Mouse (Mus musculus) forebrain, embryonic 12.5 days (tissue): ENCODE data around the gene 1110059E24Rik. TPM values are rescaled to one million over a fixed set of nuclear protein-coding genes. Genes with fewer than 3 reads are reported as not detected.

Experiments used
- ATAC-seq: fragments of 200-750 bp; cut with Nextera tagmentation; 2 replicates; pipeline ENCODE4 v1.8.0; 2017; ENCODE audit warnings: moderate TSS enrichment; ENCODE audit not compliant: low FRiP score
- H3K27ac ChIP-seq: fragments of 300-500 bp; sonication (generic); 2 replicates; pipeline ENCODE4 v1.5.1; 2016; ENCODE audit warnings: mild to moderate bottlenecking
- H3K27me3 ChIP-seq: fragments of 300-500 bp; sonication (generic); 2 replicates; pipeline ENCODE4 v1.6.1; 2016; ENCODE audit warnings: mild to moderate bottlenecking
- H3K36me3 ChIP-seq: fragments of 300-500 bp; sonication (generic); replicated peaks from 2 replicates; pipeline ENCODE4 v1.6.1; 2016; ENCODE audit warnings: mild to moderate bottlenecking
- H3K4me1 ChIP-seq: fragments of 300-500 bp; sonication (generic); 2 replicates; pipeline ENCODE4 v1.6.1; 2016
- H3K4me2 ChIP-seq: fragments of 300-500 bp; sonication (generic); 2 replicates; pipeline ENCODE4 v1.6.1; 2016; ENCODE audit warnings: mild to moderate bottlenecking, moderate library complexity
- H3K4me3 ChIP-seq: fragments of 300-500 bp; sonication (generic); replicated peaks from 2 replicates; pipeline ENCODE4 v1.5.1; 2016; ENCODE audit warnings: mild to moderate bottlenecking
- H3K9ac ChIP-seq: fragments of 300-500 bp; sonication (generic); 2 replicates; pipeline ENCODE4 v1.6.1; 2016; ENCODE audit warnings: mild to moderate bottlenecking
- H3K9me3 ChIP-seq: fragments of 300-500 bp; sonication (generic); 2 replicates; pipeline ENCODE4 v1.6.1; 2016
- WGBS: fragments of 180-500 bp; shearing (Covaris S2); methylation state at CpG from one replicate; pipeline ENCODE4 v1.1.7; 2016; 5-methylcytosine and 5-hydroxymethylcytosine counted together
- polyA plus RNA-seq: library from polyadenylated mRNA; unstranded; fragments of >200 nt; fragmentation: Nextera tagmentation; extraction: Ambion mirVana; gene quantifications from 2 replicates; pipeline ENCODE4 v1.2.1, GENCODE M21; 2016

The 1110059E24Rik gene
- polyA plus RNA-seq, 1 experiment from 2014 or later, result 59.4 TPM

DNA sequence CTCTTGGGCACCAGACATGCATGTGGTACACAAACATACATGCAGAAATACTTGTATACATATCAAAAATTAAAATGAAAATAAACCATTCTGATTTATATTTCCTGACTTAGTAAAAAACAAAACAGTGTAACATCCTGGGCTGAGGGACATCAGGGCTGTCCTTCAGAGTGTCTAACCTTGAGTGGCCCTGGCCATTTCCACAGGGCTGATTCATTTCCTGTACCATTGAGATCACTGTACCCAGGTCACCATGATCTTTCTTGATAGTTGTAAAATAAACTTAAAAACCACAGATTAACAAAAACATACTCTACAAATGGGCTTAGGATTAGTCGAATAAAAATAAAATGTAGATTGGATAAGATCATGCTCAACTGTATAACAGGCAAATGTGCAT lies 66.2 kb downstream of the 1110059E24Rik start:
- Histone ChIP-seq H3K4me3 (no peak overlapping the region), H3K4me1 (no peaks in the 10 kb centered on the region), H3K27ac (no peak overlapping the region), H3K27me3 (no peaks in the 10 kb centered on the region), H3K4me2 (no peak overlapping the region), H3K9ac (no peak overlapping the region), H3K9me3 (no peaks in the 10 kb centered on the region), H3K36me3 (no peaks in the 10 kb centered on the region; the same call in 1 of the 2 replicates)
- no peak for ATAC-seq
- 92% methylated on average over 1 of the region's 1 CpGs for WGBS

DNA sequence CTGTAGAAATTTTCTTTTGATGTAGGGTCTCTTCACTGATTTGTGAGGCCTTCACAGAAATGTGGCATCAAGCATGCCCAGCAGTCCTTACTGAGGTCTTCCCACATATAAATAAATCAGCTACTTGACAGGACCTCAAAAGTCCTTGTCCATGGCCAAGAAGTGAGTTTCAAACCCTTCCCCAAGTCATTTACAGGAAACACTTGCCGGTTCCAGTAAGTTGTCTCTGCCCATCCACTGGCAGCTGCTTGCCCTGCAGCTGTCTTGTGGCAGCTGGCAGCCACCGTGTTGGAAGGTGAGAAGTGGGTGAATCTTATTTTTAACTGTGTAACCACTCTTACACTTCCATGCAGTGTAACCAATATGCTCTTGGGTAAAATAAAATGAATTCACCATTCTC lies 66.9 kb downstream of the 1110059E24Rik start:
- Histone ChIP-seq H3K9ac (no peak overlapping the region), H3K27me3 (no peaks in the 10 kb centered on the region), H3K27ac (no peak overlapping the region), H3K9me3 (no peaks in the 10 kb centered on the region), H3K4me1 (no peaks in the 10 kb centered on the region), H3K4me3 (no peak overlapping the region), H3K4me2 (no peak overlapping the region), H3K36me3 (no peaks in the 10 kb centered on the region)
- WGBS, result 81% methylated on average over 2 of the region's 2 CpGs
- ATAC-seq, result no peak

DNA sequence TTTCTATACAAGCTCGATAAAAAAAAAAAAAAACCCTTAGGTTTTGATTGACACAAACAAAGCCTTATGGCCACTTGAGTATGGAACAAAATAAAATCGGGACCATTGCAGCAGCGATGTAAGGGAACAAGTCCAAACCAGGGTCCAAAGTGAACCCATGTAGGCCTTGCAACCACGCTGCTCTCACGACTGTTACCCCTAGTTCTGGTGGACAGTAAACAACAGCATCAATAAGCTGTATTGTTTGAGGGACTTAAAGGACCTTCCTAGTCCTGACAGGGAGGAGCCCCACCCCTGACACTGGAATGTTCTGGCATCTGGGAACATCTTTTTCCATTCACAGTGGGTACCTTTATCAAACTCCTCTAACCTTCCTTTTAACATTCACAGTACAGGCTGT lies 68.8 kb downstream of the 1110059E24Rik start:
- no peaks in the 10 kb centered on the region for H3K9me3 ChIP-seq
- no peaks in the 10 kb centered on the region for H3K4me1 ChIP-seq
- H3K9ac ChIP-seq, result no peak overlapping the region
- H3K27ac ChIP-seq, result no peak overlapping the region
- H3K27me3 ChIP-seq, result no peaks in the 10 kb centered on the region
- no peak for ATAC-seq
- no peaks in the 10 kb centered on the region for H3K36me3 ChIP-seq
- 83% methylated on average over 5 of the region's 5 CpGs for WGBS
- no peak overlapping the region for H3K4me2 ChIP-seq
- no peak overlapping the region for H3K4me3 ChIP-seq

DNA sequence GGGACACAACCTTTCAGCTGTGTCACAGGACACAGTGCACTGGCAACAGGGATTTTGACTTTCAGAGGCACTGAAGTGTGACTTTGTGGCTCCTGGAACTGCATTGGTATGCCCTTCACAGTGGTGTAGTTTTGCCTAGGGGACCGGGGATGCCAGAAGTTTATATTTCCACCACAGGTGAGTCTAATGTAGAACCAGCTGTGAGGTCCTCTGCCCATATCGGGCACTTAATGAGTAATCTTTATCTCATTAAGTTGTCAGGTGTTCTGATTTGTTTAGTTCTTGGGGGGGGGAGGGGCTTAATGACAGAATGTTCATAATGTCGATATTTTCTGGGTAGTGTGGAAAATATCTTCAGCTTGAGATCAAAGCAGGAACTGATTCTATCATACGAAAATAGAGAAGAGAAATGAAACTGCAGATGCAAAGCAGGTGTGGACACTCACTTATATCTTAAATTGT lies 69.2 kb downstream of the 1110059E24Rik start:
- Histone ChIP-seq H3K9me3 (no peaks in the 10 kb centered on the region), H3K36me3 (no peaks in the 10 kb centered on the region), H3K9ac (no peak overlapping the region), H3K27ac (no peak overlapping the region), H3K4me2 (no peak overlapping the region), H3K4me1 (no peaks in the 10 kb centered on the region), H3K4me3 (no peak overlapping the region), H3K27me3 (no peaks in the 10 kb centered on the region)
- no peak for ATAC-seq
- WGBS, result 87% methylated on average over 4 of the region's 4 CpGs

DNA sequence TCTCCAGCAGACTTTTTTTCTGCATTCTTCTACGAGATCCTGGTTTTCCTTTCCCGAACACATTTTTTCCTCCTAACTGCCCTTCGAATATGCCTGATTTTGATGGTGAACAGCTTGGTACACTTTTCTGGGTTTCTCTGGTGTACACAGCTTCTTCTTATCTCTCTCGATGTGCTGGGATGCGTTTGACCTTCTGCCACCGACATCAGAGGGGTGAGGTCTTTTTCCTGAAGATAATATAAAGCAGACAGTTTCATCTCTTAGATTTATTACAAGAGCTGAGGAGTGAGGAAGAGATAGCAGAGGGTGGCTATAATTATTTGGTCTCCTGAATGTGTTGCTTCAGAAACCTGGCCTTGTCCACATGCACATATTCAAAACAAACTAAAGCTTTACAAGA lies 71.4 kb downstream of the 1110059E24Rik start:
- no peaks in the 10 kb centered on the region for H3K27me3 ChIP-seq
- H3K4me1 ChIP-seq, result no peaks in the 10 kb centered on the region
- ATAC-seq, result no peak
- no peak overlapping the region for H3K4me3 ChIP-seq
- no peak overlapping the region for H3K9ac ChIP-seq
- WGBS, result 89% methylated on average over 6 of the region's 6 CpGs
- no peaks in the 10 kb centered on the region for H3K9me3 ChIP-seq
- H3K36me3 ChIP-seq, result no peaks in the 10 kb centered on the region
- H3K27ac ChIP-seq, result no peak overlapping the region
- no peak overlapping the region for H3K4me2 ChIP-seq

DNA sequence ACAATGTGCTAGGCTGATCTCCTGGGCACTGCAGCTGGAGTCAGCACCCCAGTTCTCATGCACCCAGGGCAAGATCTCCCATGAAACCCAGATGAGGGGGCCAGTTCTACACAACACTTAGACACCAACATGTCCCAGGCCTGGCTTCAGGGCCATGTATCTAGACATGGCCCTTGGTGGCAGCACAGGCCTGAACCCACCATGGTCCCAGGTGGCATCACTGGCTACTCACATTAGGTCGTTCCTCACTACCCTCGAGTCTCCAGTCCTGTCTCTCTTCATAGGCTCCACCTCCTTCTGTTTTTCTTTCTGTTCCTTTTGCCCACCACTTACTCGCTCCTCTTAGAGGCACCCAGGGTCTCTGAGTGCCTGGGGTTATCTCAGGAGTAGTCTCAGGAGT lies 72.9 kb downstream of the 1110059E24Rik start:
- Histone ChIP-seq H3K4me2 (no peak overlapping the region), H3K9ac (no peak overlapping the region), H3K36me3 (no peaks in the 10 kb centered on the region), H3K4me3 (no peak overlapping the region), H3K27ac (no peak overlapping the region), H3K9me3 (no peaks in the 10 kb centered on the region), H3K27me3 (no peaks in the 10 kb centered on the region), H3K4me1 (no peaks in the 10 kb centered on the region)
- 85% methylated on average over 3 of the region's 3 CpGs for WGBS
- no peak for ATAC-seq

DNA sequence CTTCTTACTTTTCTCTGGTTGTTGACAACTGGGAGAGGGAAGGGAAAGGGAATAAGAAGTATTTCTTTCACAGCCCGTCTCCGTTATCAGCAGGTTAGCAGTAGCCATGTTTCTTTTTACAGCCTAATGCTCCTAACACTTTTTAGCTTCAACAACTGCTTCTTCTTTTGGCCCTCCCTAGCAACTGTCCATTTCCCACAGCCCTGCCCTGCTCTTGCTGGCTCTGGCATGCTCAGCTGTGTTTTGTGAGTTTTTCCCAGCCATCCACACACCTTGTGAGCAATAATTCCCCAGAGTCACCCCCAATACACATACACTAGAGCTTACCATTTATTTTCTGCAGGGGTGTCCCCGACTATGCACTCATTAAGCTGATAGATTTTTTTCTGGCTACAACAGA lies 75.3 kb downstream of the 1110059E24Rik start:
- Histone ChIP-seq H3K9ac (no peak overlapping the region), H3K4me2 (no peak overlapping the region), H3K36me3 (no peaks in the 10 kb centered on the region), H3K27ac (no peak overlapping the region), H3K27me3 (no peaks in the 10 kb centered on the region), H3K4me3 (no peak overlapping the region), H3K9me3 (no peaks in the 10 kb centered on the region), H3K4me1 (no peaks in the 10 kb centered on the region)
- 78% methylated on average over 3 of the region's 3 CpGs for WGBS
- ATAC-seq, result no peak

DNA sequence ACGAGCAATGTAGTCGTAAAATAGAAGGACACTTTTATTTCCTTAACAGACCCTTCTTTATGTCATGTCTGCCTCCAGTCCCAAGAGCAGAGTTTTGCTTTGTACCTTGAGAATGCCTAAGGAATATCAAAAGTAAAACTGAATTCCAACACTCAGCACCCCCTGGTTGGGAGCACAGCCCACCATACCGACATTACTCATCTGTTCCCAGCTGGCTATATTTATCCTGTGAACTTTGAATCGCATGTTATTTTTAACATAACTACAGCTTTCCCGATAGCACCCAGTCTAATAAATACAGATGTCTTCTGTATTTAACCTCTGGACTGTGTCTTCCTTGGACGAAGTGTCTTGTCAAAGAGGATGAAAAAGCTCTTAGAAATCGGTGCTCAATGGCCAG lies 80.8 kb downstream of the 1110059E24Rik start:
- H3K9ac ChIP-seq, result no peak overlapping the region
- no peaks in the 10 kb centered on the region for H3K27me3 ChIP-seq
- H3K4me3 ChIP-seq, result no peak overlapping the region
- H3K36me3 ChIP-seq, result no peaks in the 10 kb centered on the region
- H3K4me2 ChIP-seq, result no peak overlapping the region
- H3K27ac ChIP-seq, result no peak overlapping the region
- no peaks in the 10 kb centered on the region for H3K9me3 ChIP-seq
- no peak for ATAC-seq
- 85% methylated on average over 7 of the region's 7 CpGs for WGBS
- H3K4me1 ChIP-seq, result peaks cover 3% of the 10 kb centered on the region; the same call in 1 of the 2 replicates

DNA sequence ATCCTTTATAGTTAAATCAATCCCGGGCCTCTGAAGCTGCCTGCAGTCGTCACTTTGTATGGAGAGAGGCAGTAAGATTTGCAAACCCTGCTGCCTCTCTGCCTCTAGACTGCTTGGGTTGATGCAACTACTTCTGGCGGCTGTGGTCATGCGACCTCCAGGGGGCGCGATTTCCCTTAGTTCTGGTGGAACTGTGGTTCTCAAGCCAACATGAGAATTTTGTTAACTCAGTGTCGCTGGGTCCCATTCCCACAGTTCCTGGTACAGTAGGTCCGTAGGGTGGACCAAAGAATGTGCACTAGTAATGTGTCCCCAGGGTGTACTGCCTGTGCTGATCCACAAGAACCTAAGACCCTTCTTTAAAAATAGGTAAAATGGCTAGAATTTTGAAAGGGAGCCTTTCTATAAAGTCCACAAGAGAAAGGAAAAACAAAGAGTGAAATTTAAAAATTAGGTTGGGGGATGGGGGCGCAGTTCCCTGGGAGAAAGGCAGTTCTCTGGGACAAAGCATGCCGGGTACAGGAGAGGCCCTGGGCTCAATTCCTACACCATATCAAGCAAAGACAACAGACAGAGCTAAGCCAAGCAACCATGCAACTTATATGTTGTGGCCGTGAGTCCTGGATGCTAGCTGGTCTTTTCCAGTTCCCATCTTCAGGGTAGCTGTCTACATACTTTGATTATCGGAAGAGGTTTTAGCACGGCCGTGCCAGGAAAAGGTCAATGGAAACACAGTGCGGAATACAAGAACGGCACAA lies 81.4 kb downstream of the 1110059E24Rik start:
- Histone ChIP-seq H3K9ac (no peak overlapping the region), H3K4me1 (peaks cover 3% of the 10 kb centered on the region; the same call in 1 of the 2 replicates), H3K36me3 (no peaks in the 10 kb centered on the region), H3K4me2 (no peak overlapping the region), H3K9me3 (no peaks in the 10 kb centered on the region), H3K27ac (no peak overlapping the region), H3K4me3 (no peak overlapping the region), H3K27me3 (no peaks in the 10 kb centered on the region)
- 50% methylated on average over 16 of the region's 16 CpGs for WGBS
- peak; percentile 71; the same call in 1 of the 2 replicates for ATAC-seq

DNA sequence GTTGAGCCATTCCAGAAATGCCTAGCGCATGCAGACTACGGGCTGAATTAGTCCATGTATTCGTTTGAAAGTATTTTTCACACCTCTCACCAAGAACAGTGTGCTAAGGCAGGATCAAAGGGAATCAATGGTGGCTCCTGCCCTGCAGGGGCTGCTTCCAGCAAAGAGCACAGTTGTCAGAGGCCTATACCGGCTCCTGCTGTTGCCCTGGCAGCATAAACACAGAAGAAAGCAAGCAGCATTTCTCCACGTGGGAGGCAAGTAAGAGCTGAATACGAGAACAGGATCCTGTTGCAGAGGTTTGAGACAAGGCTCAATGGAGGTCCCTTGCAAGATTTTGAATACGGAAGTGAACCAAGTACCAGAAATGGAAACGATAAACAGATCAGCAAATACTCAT lies 82.0 kb downstream of the 1110059E24Rik start:
- Histone ChIP-seq H3K4me1 (peaks cover 3% of the 10 kb centered on the region; the same call in 1 of the 2 replicates), H3K9ac (no peak overlapping the region), H3K27ac (no peak overlapping the region), H3K9me3 (no peaks in the 10 kb centered on the region), H3K36me3 (no peaks in the 10 kb centered on the region), H3K4me2 (no peak overlapping the region), H3K27me3 (no peaks in the 10 kb centered on the region), H3K4me3 (no peak overlapping the region)
- WGBS, result 50% methylated on average over 8 of the region's 8 CpGs
- no peak; the same call in 1 of the 2 replicates for ATAC-seq

DNA sequence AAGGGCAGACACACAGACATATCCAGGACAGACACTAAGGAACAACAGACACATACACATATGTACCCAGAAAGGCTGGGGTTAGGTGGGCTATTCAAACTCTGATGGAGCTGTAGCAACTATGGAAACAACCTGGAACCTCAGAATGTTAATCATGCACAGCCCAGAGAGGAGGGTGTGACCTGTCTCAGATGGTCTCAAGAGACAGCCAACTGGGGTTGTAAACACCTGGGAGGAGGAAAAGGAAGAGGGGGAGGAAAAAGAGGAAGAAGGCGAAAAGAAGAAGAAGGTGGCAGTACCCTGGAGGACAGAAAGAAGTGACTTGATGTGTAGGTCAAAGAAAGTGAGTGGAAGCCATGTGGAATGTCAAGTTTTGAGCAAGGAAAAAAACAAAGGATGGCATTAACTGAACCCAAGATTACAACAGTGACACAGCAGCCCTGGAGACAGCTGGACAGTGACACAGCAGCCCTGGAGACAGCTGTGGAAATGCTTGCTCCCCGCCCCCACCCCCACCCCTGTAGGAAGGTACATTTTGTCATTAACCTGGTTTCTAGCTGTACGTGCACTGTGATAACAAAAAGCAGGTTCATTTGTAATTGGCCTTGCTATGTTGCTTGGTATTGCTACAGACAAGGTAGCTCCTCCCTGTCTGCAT lies 84.1 kb downstream of the 1110059E24Rik start:
- Histone ChIP-seq H3K4me2 (no peak overlapping the region), H3K4me3 (no peak overlapping the region), H3K4me1 (peaks cover 6% of the 10 kb centered on the region; the same call in 1 of the 2 replicates), H3K27me3 (no peaks in the 10 kb centered on the region), H3K36me3 (no peaks in the 10 kb centered on the region), H3K9ac (no peak overlapping the region), H3K9me3 (no peaks in the 10 kb centered on the region), H3K27ac (no peak overlapping the region)
- no peak for ATAC-seq
- WGBS, result 83% methylated on average over 3 of the region's 3 CpGs

DNA sequence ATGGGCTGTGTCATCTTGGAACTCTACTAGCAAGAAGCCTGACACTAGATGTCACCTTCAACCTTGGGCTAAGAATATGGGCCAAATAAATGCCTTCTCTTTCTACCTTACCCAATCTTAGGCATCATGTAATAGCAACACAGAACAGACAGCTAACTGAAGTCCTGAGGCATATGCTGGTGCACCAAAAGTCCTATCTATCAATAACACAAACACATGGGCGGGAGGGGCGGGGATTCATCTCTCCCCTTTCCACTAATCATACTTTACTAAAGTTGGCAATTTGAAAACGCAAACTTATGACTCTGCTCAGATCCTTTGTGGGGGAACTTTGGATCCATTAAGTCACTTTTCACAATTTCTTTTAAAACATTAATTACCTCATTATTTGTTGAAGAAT lies 84.8 kb downstream of the 1110059E24Rik start:
- H3K27ac ChIP-seq, result no peak overlapping the region
- no peak for ATAC-seq
- no peak overlapping the region for H3K9ac ChIP-seq
- H3K9me3 ChIP-seq, result no peaks in the 10 kb centered on the region
- no peaks in the 10 kb centered on the region for H3K27me3 ChIP-seq
- H3K4me1 ChIP-seq, result peaks cover 6% of the 10 kb centered on the region; the same call in 1 of the 2 replicates
- 86% methylated on average over 3 of the region's 3 CpGs for WGBS
- H3K4me2 ChIP-seq, result no peak overlapping the region
- H3K36me3 ChIP-seq, result no peaks in the 10 kb centered on the region
- H3K4me3 ChIP-seq, result no peak overlapping the region

DNA sequence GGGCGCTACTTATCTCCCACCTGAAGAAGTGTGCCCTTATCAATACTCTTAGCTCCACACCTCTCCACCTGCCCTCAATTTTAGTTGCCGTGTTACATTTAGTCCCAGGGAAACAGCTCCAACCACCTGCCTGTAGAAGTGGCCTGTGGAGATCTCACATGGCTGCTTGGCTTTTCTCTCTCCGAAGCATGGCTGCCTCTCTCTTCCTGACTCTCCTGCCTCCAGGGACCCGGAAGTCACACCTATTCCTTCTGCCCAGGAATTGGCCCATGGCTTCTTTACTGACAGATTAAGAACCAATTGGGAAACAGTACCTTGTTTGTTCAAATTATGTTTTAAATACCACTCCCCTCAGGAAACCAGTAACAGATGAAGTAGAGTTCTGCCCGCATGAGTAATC lies 86.3 kb downstream of the 1110059E24Rik start:
- no peak overlapping the region for H3K4me3 ChIP-seq
- WGBS, result 92% methylated on average over 5 of the region's 5 CpGs
- H3K27ac ChIP-seq, result no peak overlapping the region
- H3K4me2 ChIP-seq, result no peak overlapping the region
- ATAC-seq, result no peak
- H3K4me1 ChIP-seq, result peaks cover 6% of the 10 kb centered on the region; the same call in 1 of the 2 replicates
- H3K9me3 ChIP-seq, result no peaks in the 10 kb centered on the region
- H3K9ac ChIP-seq, result no peak overlapping the region
- H3K27me3 ChIP-seq, result no peaks in the 10 kb centered on the region
- no peaks in the 10 kb centered on the region for H3K36me3 ChIP-seq
